Mouse (Mus musculus): Measurements from ENCODE around the gene Clip2.

DNA sequence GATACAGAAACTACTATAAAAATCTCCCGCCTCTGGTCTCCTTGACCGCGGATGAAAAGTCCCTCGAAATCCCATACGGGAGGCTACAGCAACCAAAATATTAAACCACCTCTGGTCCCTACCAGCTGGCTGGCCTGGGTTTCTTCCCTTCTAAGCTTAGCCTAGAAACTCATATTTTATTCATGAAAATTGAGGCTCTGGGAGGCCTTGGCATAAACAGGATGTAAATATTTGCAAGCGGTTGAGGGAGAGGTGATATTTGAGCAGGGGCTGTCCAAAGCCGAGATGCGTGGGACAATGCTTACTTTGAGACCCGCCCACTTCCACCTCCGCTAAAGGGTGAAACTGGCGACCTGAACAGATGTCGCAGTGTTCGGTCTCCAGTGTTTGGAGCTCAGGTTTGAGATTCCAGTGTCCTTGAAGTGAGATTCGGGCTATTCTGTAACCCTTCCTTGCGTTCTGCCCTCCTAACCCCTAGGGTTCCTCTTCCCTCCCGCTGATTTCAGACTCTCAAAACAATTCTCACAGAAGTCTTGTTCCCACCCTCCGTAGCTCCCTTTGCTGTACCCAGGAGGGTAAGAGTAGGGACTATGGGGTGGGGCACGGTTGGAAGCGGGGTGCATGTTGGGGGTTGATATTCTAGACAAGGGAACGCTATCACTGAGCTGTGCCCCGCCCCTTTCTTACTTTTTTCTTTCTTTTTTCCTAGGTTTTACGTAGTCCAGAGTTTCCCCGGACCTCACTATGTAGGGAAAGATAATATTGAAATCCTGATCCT, 19.7 kb upstream of the Clip2 start:
- TF ChIP-seq CTCF (IDR thresholded peaks at IDR 0.05; ENCODE audit: borderline replicate concordance, extremely low read depth, insufficient read depth, insufficient read length) (no peak), POLR2A (IDR thresholded peaks at IDR 0.05; ENCODE audit: borderline replicate concordance, extremely low read depth, insufficient read depth, insufficient read length, poor library complexity, severe bottlenecking) (no peak)
